Mouse (Mus musculus) stomach, embryonic 14.5 days (tissue): ENCODE data around the gene Rasgef1b. TPM values are rescaled to one million over a fixed set of nuclear protein-coding genes. Genes with fewer than 3 reads are reported as not detected.
A peak's percentile ranks its signal among the peaks of the same experiment; 100 is the strongest.

Source experiments
- ATAC-seq: fragments of 200-750 bp; cut with Nextera tagmentation; 2 replicates; pipeline ENCODE4 v1.8.0; 2017; ENCODE audit warnings: low read depth, moderate TSS enrichment; ENCODE audit not compliant: insufficient number of reproducible peaks, insufficient read depth, low FRiP score
- H3K27ac ChIP-seq: fragments of 300-500 bp; sonication (generic); 2 replicates; pipeline ENCODE4 v1.5.1; 2014; ENCODE audit warnings: mild to moderate bottlenecking, low read length, moderate library complexity, mixed read lengths
- H3K27me3 ChIP-seq: fragments of 300-500 bp; sonication (generic); 2 replicates; pipeline ENCODE4 v1.6.1; 2014; ENCODE audit warnings: low read length, control low read depth, mixed read lengths; ENCODE audit not compliant: control insufficient read depth, insufficient read depth
- H3K36me3 ChIP-seq: fragments of 300-500 bp; sonication (generic); 2 replicates; pipeline ENCODE4 v1.6.1; 2014; ENCODE audit warnings: mild to moderate bottlenecking, control low read depth, low read length, moderate library complexity, mixed read lengths; ENCODE audit not compliant: control insufficient read depth, insufficient read depth
- H3K4me1 ChIP-seq: fragments of 300-500 bp; sonication (generic); 2 replicates; pipeline ENCODE4 v1.6.1; 2014; ENCODE audit warnings: low read length, control low read depth, mixed read lengths; ENCODE audit not compliant: control insufficient read depth, insufficient read depth
- H3K4me2 ChIP-seq: fragments of 300-500 bp; sonication (generic); replicated peaks from 2 replicates; pipeline ENCODE4 v1.6.1; 2014; ENCODE audit warnings: low read depth, low read length, control low read depth
- H3K4me3 ChIP-seq: fragments of 300-500 bp; sonication (generic); 2 replicates; pipeline ENCODE4 v1.5.1; 2014; ENCODE audit warnings: low read depth, low read length, control low read depth
- H3K9ac ChIP-seq: fragments of 300-500 bp; sonication (generic); replicated peaks from 2 replicates; pipeline ENCODE4 v1.6.1; 2014; ENCODE audit warnings: low read depth, mild to moderate bottlenecking, control low read depth, low read length, moderate library complexity, mixed read lengths
- H3K9me3 ChIP-seq: fragments of 300-500 bp; sonication (generic); 2 replicates; pipeline ENCODE4 v1.6.1; 2016; ENCODE audit warnings: low read depth, low read length, control low read depth; ENCODE audit not compliant: control insufficient read depth
- WGBS: fragments of 180-500 bp; shearing (Covaris S2); extraction: QIAGEN DNeasy Blood & Tissue Kit; methylation state at CpG from one replicate; pipeline ENCODE4 v1.1.7; 2014; 5-methylcytosine and 5-hydroxymethylcytosine counted together
- polyA plus RNA-seq: library from polyadenylated mRNA; unstranded; fragments of >200 nt; fragmentation: Nextera tagmentation; extraction: Ambion mirVana; gene quantifications from 2 replicates; pipeline ENCODE4 v1.2.1, GENCODE M21; 2014

Gene Rasgef1b
- polyA plus RNA-seq, 1 experiment from 2014 or later, result 13.9 TPM

- Histone ChIP-seq H3K27me3 (no peaks in the 10 kb centered on the region), H3K36me3 (no peaks in the 10 kb centered on the region)
- 69% methylated on average over 4 of the region's 4 CpGs for WGBS
Measured at GRCm38 (mm10) chr5:99258003-99258500, 470.8 kb downstream of the Rasgef1b start.

GRCm38 (mm10) chr5:99252203-99253135 lies 476.4 kb downstream of the Rasgef1b start:
- peak overlapping the region; percentile 56; the same call in 1 of the 2 replicates for H3K27ac ChIP-seq
- no peaks in the 10 kb centered on the region for H3K36me3 ChIP-seq
- H3K27me3 ChIP-seq, result no peaks in the 10 kb centered on the region
- under 1% methylated on average over 78 of the region's 78 CpGs for WGBS
- ATAC-seq, result peak; percentile 93
- peak overlapping the region; percentile 65 for H3K4me2 ChIP-seq
- peak overlapping the region; percentile 49 for H3K9ac ChIP-seq
- no peaks in the 10 kb centered on the region for H3K9me3 ChIP-seq
- H3K4me1 ChIP-seq, result 0 out of 2 replicates have a peak, but pooled peaks cover 3% of the 10 kb centered on the region
- peak overlapping the region; percentile 52 for H3K4me3 ChIP-seq

More at GRCm38 (mm10) chr5:99258003-99258500, 470.8 kb downstream of the Rasgef1b start:
- H3K4me1 ChIP-seq, result no peaks in the 10 kb centered on the region
- no peaks in the 10 kb centered on the region for H3K9me3 ChIP-seq
- ATAC-seq, result no peak
- no peak overlapping the region for H3K4me2 ChIP-seq
- H3K27ac ChIP-seq, result no peak overlapping the region
- H3K4me3 ChIP-seq, result no peak overlapping the region
- no peak overlapping the region for H3K9ac ChIP-seq

GRCm38 (mm10) chr5:99251379-99252202 lies 477.3 kb downstream of the Rasgef1b start:
- H3K9me3 ChIP-seq, result no peaks in the 10 kb centered on the region
- H3K9ac ChIP-seq, result peak overlapping the region; percentile 49
- H3K4me3 ChIP-seq, result peak overlapping the region; percentile 52
- H3K27me3 ChIP-seq, result no peaks in the 10 kb centered on the region
- no peak overlapping the region for H3K27ac ChIP-seq
- H3K4me2 ChIP-seq, result peak overlapping the region; percentile 65
- no peaks in the 10 kb centered on the region for H3K36me3 ChIP-seq
- 0 out of 2 replicates have a peak, but pooled peaks cover 3% of the 10 kb centered on the region for H3K4me1 ChIP-seq
- no peak for ATAC-seq
- WGBS, result 6% methylated on average over 34 of the region's 34 CpGs

- Histone ChIP-seq H3K4me2 (peak overlapping the region; percentile 65), H3K4me3 (peak overlapping the region; percentile 52), H3K36me3 (no peaks in the 10 kb centered on the region), H3K27me3 (no peaks in the 10 kb centered on the region), H3K4me1 (0 out of 2 replicates have a peak, but pooled peaks cover 3% of the 10 kb centered on the region), H3K27ac (no peak overlapping the region), H3K9me3 (no peaks in the 10 kb centered on the region), H3K9ac (0 out of 2 replicates have a peak overlapping the region, but pooled peaks have one; percentile 49)
- 44% methylated on average over 5 of the region's 5 CpGs for WGBS
- ATAC-seq, result no peak
Measured at GRCm38 (mm10) chr5:99250820-99251219, 478.0 kb downstream of the Rasgef1b start.

GRCm38 (mm10) chr5:99248501-99248900 lies 480.4 kb downstream of the Rasgef1b start:
- Histone ChIP-seq H3K4me2 (no peak overlapping the region), H3K4me1 (0 out of 2 replicates have a peak, but pooled peaks cover 3% of the 10 kb centered on the region), H3K4me3 (no peak overlapping the region), H3K9me3 (no peaks in the 10 kb centered on the region), H3K9ac (no peak overlapping the region), H3K27me3 (no peaks in the 10 kb centered on the region), H3K36me3 (no peaks in the 10 kb centered on the region), H3K27ac (no peak overlapping the region)
- ATAC-seq, result no peak
- 3% methylated on average over 7 of the region's 7 CpGs for WGBS

- WGBS, result 86% methylated on average over 6 of the region's 6 CpGs
- no peak for ATAC-seq
- Histone ChIP-seq H3K4me3 (no peak overlapping the region), H3K27ac (no peak overlapping the region), H3K9me3 (no peaks in the 10 kb centered on the region), H3K27me3 (no peaks in the 10 kb centered on the region), H3K4me1 (0 out of 2 replicates have a peak, but pooled peaks cover 3% of the 10 kb centered on the region), H3K36me3 (no peaks in the 10 kb centered on the region), H3K9ac (no peak overlapping the region), H3K4me2 (no peak overlapping the region)
Measured at GRCm38 (mm10) chr5:99247915-99248314, 480.9 kb downstream of the Rasgef1b start.

- H3K4me1 ChIP-seq, result 0 out of 2 replicates have a peak, but pooled peaks cover 3% of the 10 kb centered on the region
- H3K27ac ChIP-seq, result no peak overlapping the region
- H3K9me3 ChIP-seq, result no peaks in the 10 kb centered on the region
- no peak overlapping the region for H3K9ac ChIP-seq
- no peak for ATAC-seq
- H3K4me3 ChIP-seq, result no peak overlapping the region
- H3K36me3 ChIP-seq, result no peaks in the 10 kb centered on the region
- WGBS, result 69% methylated on average over 7 of the region's 7 CpGs
- H3K27me3 ChIP-seq, result no peaks in the 10 kb centered on the region
- H3K4me2 ChIP-seq, result no peak overlapping the region
Measured at GRCm38 (mm10) chr5:99247441-99247840, 481.4 kb downstream of the Rasgef1b start.

- Histone ChIP-seq H3K4me1 (0 out of 2 replicates have a peak, but pooled peaks cover 3% of the 10 kb centered on the region), H3K4me2 (no peak overlapping the region), H3K27me3 (no peaks in the 10 kb centered on the region), H3K27ac (no peak overlapping the region), H3K4me3 (no peak overlapping the region), H3K36me3 (no peaks in the 10 kb centered on the region), H3K9ac (no peak overlapping the region), H3K9me3 (no peaks in the 10 kb centered on the region)
- 66% methylated on average over 6 of the region's 6 CpGs for WGBS
- no peak for ATAC-seq
Measured at GRCm38 (mm10) chr5:99246972-99247371, 481.9 kb downstream of the Rasgef1b start.
